Mouse (Mus musculus): ENCODE data around the gene Mab21l3. TPM values are rescaled to one million over a fixed set of nuclear protein-coding genes. Genes with fewer than 3 reads are reported as not detected.

Mab21l3 gene
- total RNA-seq, 2 experiments from 2014 or later, result 1.0 to 1.1 TPM

Other genes with a start within 250 kb of the Mab21l3 start
- gene Atp1a1, start 244.3 kb downstream of the Mab21l3 start, total RNA-seq (2021), result 100 to 1,000 TPM; 675 to 838 TPM
- 1 to 10 TPM; 7.5 to 7.7 TPM for gene Slc22a15, start 75.5 kb upstream of the Mab21l3 start, total RNA-seq (2021)
- under 1 TPM in 1 of 2 experiments, not detected in 1; 0.31 TPM for gene Nhlh2, start 161.1 kb upstream of the Mab21l3 start, total RNA-seq (2021)
- 10 to 100 TPM; 10.1 to 22.1 TPM for gene Casq2, start 237.5 kb upstream of the Mab21l3 start, total RNA-seq (2021)

Measured in adrenal gland, postnatal 4 days (tissue).